Mouse (Mus musculus) CH12.LX (cell line): ENCODE data around the gene Myrip. TPM values are rescaled to one million over a fixed set of nuclear protein-coding genes. Genes with fewer than 3 reads are reported as not detected.

ENCODE experiments used
- DNase-seq: peaks from one replicate; pipeline ENCODE4 v3.0.0-alpha.2; 2013; ENCODE audit errors: extremely low read depth
- H3K27ac ChIP-seq: 2 replicates; pipeline ENCODE4 v1.5.1; 2012; ENCODE audit warnings: low read depth, mild to moderate bottlenecking, control low read depth, moderate library complexity; ENCODE audit not compliant: insufficient read depth
- H3K27me3 ChIP-seq: replicated peaks from 2 replicates; pipeline ENCODE3; 2012; ENCODE audit warnings: inconsistent platforms
- H3K36me3 ChIP-seq, 2 experiments: replicated peaks in 1 of 2; 2 replicates each; pipeline versions ENCODE3 to v1.6.1; 2012; ENCODE audit warnings: inconsistent platforms in 1 of 2, low read length in 1 of 2, mild to moderate bottlenecking in 1 of 2, mixed read lengths in 1 of 2, moderate library complexity in 1 of 2; ENCODE audit not compliant: control insufficient read depth in 1 of 2, insufficient read depth in 1 of 2
- H3K4me1 ChIP-seq, 2 experiments: 2 replicates each; pipeline ENCODE4 v1.6.1; 2012; ENCODE audit warnings: inconsistent platforms in 1 of 2, moderate library complexity in 1 of 2; ENCODE audit not compliant: insufficient read depth in 2 of 2, control insufficient read depth in 1 of 2
- H3K4me2 ChIP-seq: 2 replicates; pipeline ENCODE4 v1.6.1; 2012; ENCODE audit warnings: low read depth, mild to moderate bottlenecking, control low read depth; ENCODE audit not compliant: poor library complexity, insufficient read depth, severe bottlenecking
- H3K4me3 ChIP-seq, 3 experiments: fragments of 150-350 bp in 1 of 3; sonication (generic) in 1 of 3; replicated peaks in 1 of 3; 2 replicates each; pipeline versions ENCODE3 to v1.5.1; 2011 to 2012; ENCODE audit warnings: low read depth in 2 of 3, low read length in 2 of 3, mild to moderate bottlenecking in 2 of 3, moderate library complexity in 2 of 3, control low read depth in 1 of 3, improper control_type of control experiment in 1 of 3, inconsistent platforms in 1 of 3, mixed read lengths in 1 of 3; ENCODE audit not compliant: poor library complexity in 1 of 3
- H3K79me2 ChIP-seq: replicated peaks from 2 replicates; pipeline ENCODE4 v1.6.1; 2012; ENCODE audit warnings: mild to moderate bottlenecking, moderate library complexity; ENCODE audit not compliant: control insufficient read depth, poor library complexity, insufficient read depth, severe bottlenecking; ENCODE audit errors: extremely low read depth
- H3K9ac ChIP-seq: 2 replicates; pipeline ENCODE4 v1.6.1; 2012; ENCODE audit warnings: low read depth, mild to moderate bottlenecking, control low read depth, moderate library complexity; ENCODE audit not compliant: insufficient read depth
- H3K9me3 ChIP-seq: replicated peaks from 2 replicates; pipeline ENCODE3; 2012; ENCODE audit warnings: low read length, inconsistent platforms, mixed read lengths
- BHLHE40 ChIP-seq: IDR thresholded peaks from 2 replicates; pipeline ENCODE4 v1.6.1; 2011; ENCODE audit warnings: mild to moderate bottlenecking, low read depth, low read length, improper control_type of control experiment
- CHD1 ChIP-seq: IDR thresholded peaks from 2 replicates; pipeline ENCODE4 v1.6.1; 2012; ENCODE audit warnings: low read depth, low read length, improper control_type of control experiment, inconsistent platforms
- CHD2 ChIP-seq: IDR thresholded peaks from 2 replicates; pipeline ENCODE4 v1.6.1; 2011; ENCODE audit warnings: low read length, improper control_type of control experiment
- CTCF ChIP-seq, 2 experiments: IDR thresholded peaks in 1 of 2; conservative IDR thresholded peaks in 1 of 2; 2 replicates each; pipeline ENCODE4 v1.5.1; 2011 to 2012; ENCODE audit warnings: low read depth in 2 of 2, low read length in 2 of 2, improper control_type of control experiment in 1 of 2, inconsistent platforms in 1 of 2, mild to moderate bottlenecking in 1 of 2, moderate library complexity in 1 of 2
- E2F4 ChIP-seq: IDR thresholded peaks from 2 replicates; pipeline ENCODE4 v1.6.1; 2011; ENCODE audit warnings: low read depth, low read length, improper control_type of control experiment; ENCODE audit not compliant: insufficient replicate concordance
- ELF1 ChIP-seq: IDR thresholded peaks from 2 replicates; pipeline ENCODE4 v1.6.1; 2014; ENCODE audit warnings: low read depth, mild to moderate bottlenecking, inconsistent platforms, low read length, improper control_type of control experiment
- EP300 ChIP-seq: IDR thresholded peaks from 2 replicates; pipeline ENCODE4 v1.6.1; 2011; ENCODE audit warnings: low read length, improper control_type of control experiment
- ETS1 ChIP-seq: conservative IDR thresholded peaks from 2 replicates; pipeline ENCODE4 v1.6.1; 2012; ENCODE audit warnings: low read depth, mild to moderate bottlenecking, inconsistent platforms, low read length, improper control_type of control experiment, moderate library complexity
- GABPA ChIP-seq: IDR thresholded peaks from 2 replicates; pipeline ENCODE4 v1.6.1; 2012; ENCODE audit warnings: low read depth, low read length, improper control_type of control experiment, inconsistent platforms; ENCODE audit not compliant: insufficient replicate concordance
- HCFC1 ChIP-seq: IDR thresholded peaks from 2 replicates; pipeline ENCODE4 v1.6.1; 2012; ENCODE audit warnings: low read depth, mild to moderate bottlenecking, inconsistent platforms, low read length, improper control_type of control experiment
- IRF4 ChIP-seq: IDR thresholded peaks from 2 replicates; pipeline ENCODE4 v1.6.1; 2014; ENCODE audit warnings: low read depth, mild to moderate bottlenecking, inconsistent platforms, low read length, improper control_type of control experiment
- JUN ChIP-seq: IDR thresholded peaks from 2 replicates; pipeline ENCODE4 v1.6.1; 2011; ENCODE audit warnings: low read depth, mild to moderate bottlenecking, low read length, improper control_type of control experiment, moderate library complexity; ENCODE audit not compliant: insufficient read depth
- JUND ChIP-seq: conservative IDR thresholded peaks from 2 replicates; pipeline ENCODE4 v1.6.1; 2011; ENCODE audit warnings: low read depth, low read length, improper control_type of control experiment
- KAT2A ChIP-seq: IDR thresholded peaks from 2 replicates; pipeline ENCODE4 v1.6.1; 2012; ENCODE audit warnings: low read length, improper control_type of control experiment, inconsistent platforms; ENCODE audit not compliant: insufficient replicate concordance
- MAFK ChIP-seq: IDR thresholded peaks from 2 replicates; pipeline ENCODE4 v1.6.1; 2011; ENCODE audit warnings: low read length, improper control_type of control experiment; ENCODE audit not compliant: insufficient replicate concordance
- MAX ChIP-seq: IDR thresholded peaks from 2 replicates; pipeline ENCODE4 v1.6.1; 2011; ENCODE audit warnings: low read length, improper control_type of control experiment
- MAZ ChIP-seq: IDR thresholded peaks from 2 replicates; pipeline ENCODE4 v1.6.1; 2012; ENCODE audit warnings: low read depth, mild to moderate bottlenecking, inconsistent platforms, low read length, improper control_type of control experiment, moderate library complexity
- MEF2A ChIP-seq: IDR thresholded peaks from 2 replicates; pipeline ENCODE4 v1.6.1; 2014; ENCODE audit warnings: low read depth, mild to moderate bottlenecking, inconsistent platforms, low read length, improper control_type of control experiment, borderline replicate concordance
- MXI1 ChIP-seq: IDR thresholded peaks from 2 replicates; pipeline ENCODE4 v1.6.1; 2011; ENCODE audit warnings: mild to moderate bottlenecking, low read depth, low read length, improper control_type of control experiment
- MYC ChIP-seq: IDR thresholded peaks from 2 replicates; pipeline ENCODE4 v1.6.1; 2011; ENCODE audit warnings: low read depth, mild to moderate bottlenecking, improper control_type of control experiment, low read length
- NRF1 ChIP-seq: IDR thresholded peaks from 2 replicates; pipeline ENCODE4 v1.6.1; 2014; ENCODE audit warnings: low read depth, mild to moderate bottlenecking, inconsistent platforms, low read length, improper control_type of control experiment, moderate library complexity
- POLR2A ChIP-seq: IDR thresholded peaks from 2 replicates; pipeline ENCODE4 v1.6.1; 2011; ENCODE audit warnings: low read depth, mild to moderate bottlenecking, improper control_type of control experiment, low read length
- RAD21 ChIP-seq: IDR thresholded peaks from 2 replicates; pipeline ENCODE4 v1.6.1; 2011; ENCODE audit warnings: low read depth, mild to moderate bottlenecking, low read length, improper control_type of control experiment, moderate library complexity
- RCOR1 ChIP-seq: conservative IDR thresholded peaks from 2 replicates; pipeline ENCODE4 v1.6.1; 2012; ENCODE audit warnings: low read depth, mild to moderate bottlenecking, inconsistent platforms, low read length, improper control_type of control experiment
- SIN3A ChIP-seq: IDR thresholded peaks from 2 replicates; pipeline ENCODE4 v1.6.1; 2012; ENCODE audit warnings: low read length, improper control_type of control experiment, inconsistent platforms
- SMC3 ChIP-seq: IDR thresholded peaks from 2 replicates; pipeline ENCODE4 v1.6.1; 2011; ENCODE audit warnings: low read depth, low read length, improper control_type of control experiment
- TBP ChIP-seq: conservative IDR thresholded peaks from 2 replicates; pipeline ENCODE4 v1.6.1; 2011; ENCODE audit warnings: low read depth, low read length, improper control_type of control experiment
- TCF12 ChIP-seq: IDR thresholded peaks from 2 replicates; pipeline ENCODE4 v1.6.1; 2014; ENCODE audit warnings: low read depth, mild to moderate bottlenecking, inconsistent platforms, low read length, improper control_type of control experiment
- UBTF ChIP-seq: IDR thresholded peaks from 2 replicates; pipeline ENCODE4 v1.6.1; 2012; ENCODE audit warnings: low read depth, mild to moderate bottlenecking, inconsistent platforms, low read length, improper control_type of control experiment, moderate library complexity
- USF1 ChIP-seq: IDR thresholded peaks from 2 replicates; pipeline ENCODE4 v1.6.1; 2014; ENCODE audit warnings: low read depth, mild to moderate bottlenecking, inconsistent platforms, low read length, improper control_type of control experiment
- USF2 ChIP-seq: conservative IDR thresholded peaks from 2 replicates; pipeline ENCODE4 v1.6.1; 2011; ENCODE audit warnings: low read depth, low read length, improper control_type of control experiment
- ZKSCAN1 ChIP-seq: IDR thresholded peaks from 2 replicates; pipeline ENCODE4 v1.6.1; 2012; ENCODE audit warnings: low read depth, inconsistent platforms, low read length, improper control_type of control experiment, borderline replicate concordance
- ZMIZ1 ChIP-seq: IDR thresholded peaks from 2 replicates; pipeline ENCODE4 v1.6.1; 2012; ENCODE audit warnings: low read depth, mild to moderate bottlenecking, inconsistent platforms, low read length, improper control_type of control experiment
- ZNF384 ChIP-seq: IDR thresholded peaks from 2 replicates; pipeline ENCODE4 v1.6.1; 2012; ENCODE audit warnings: low read depth, low read length, improper control_type of control experiment, inconsistent platforms
- dilution Hi-C: fragments of 300-500 bp; cut with MboI; formaldehyde crosslinking; loops from 2 replicates; pipeline ENCODE4 v1.14.3; 2020; ENCODE audit warnings: low sequenced_read_pairs; ENCODE audit not compliant: extremely low pct_unique_long_range_greater_than_20kb, extremely low pct_ligation_motif_present
- in situ Hi-C: fragments of 300-500 bp; cut with MboI; formaldehyde crosslinking; loops from 3 replicates; pipeline ENCODE4 v1.14.3; 2019; ENCODE audit warnings: low sequenced_read_pairs, low pct_ligation_motif_present, low pct_unique_long_range_greater_than_20kb, mixed read lengths
- polyA plus RNA-seq: library from polyadenylated mRNA; unstranded; fragments of >175 nt; gene quantifications from 2 replicates; pipeline ENCODE4 v1.2.1, GENCODE M21; 2012; ENCODE audit warnings: low read depth; ENCODE audit not compliant: insufficient read length
- total RNA-seq, 2 experiments: library from RNA; depleted of rRNA; stranded (reverse); fragments of 300-350 nt in 1 of 2; fragments of >200 nt in 1 of 2; gene quantifications; 2 replicates each; pipeline ENCODE4 v1.2.3; 2012 to 2014

Myrip gene
- total and polyA plus RNA-seq, 3 experiments, result not detected

GRCm38 (mm10) chr9:120339975-120340695 is 38.8 kb downstream of the Myrip start (continued):
- TF ChIP-seq MEF2A, result peak; percentile 63
- peak; percentile 64 for TF ChIP-seq BHLHE40
- peak; percentile 47; the same call in 1 of the 2 replicates for TF ChIP-seq MYC
- TF ChIP-seq CHD2, result peak; percentile 80
- peak; percentile 65; the same call in 1 of the 2 replicates for TF ChIP-seq ELF1

- no peaks in the 10 kb centered on the region for H3K27me3 ChIP-seq
- no peak overlapping the region for H3K9ac ChIP-seq
- TF ChIP-seq ZKSCAN1 (no peak), TBP (no peak), CTCF (conservative IDR thresholded peaks at IDR 0.05 in 1 of 2, IDR thresholded peaks at IDR 0.05 in 1 of 2; ENCODE audit: low read depth in 2 of 2, low read length in 2 of 2) (no peak), TCF12 (peak; percentile 97), CHD1 (no peak), RCOR1 (no peak), GABPA (no peak), BHLHE40 (peak; percentile 88), RAD21 (no peak; the same call in 1 of the 2 replicates), JUND (0 out of 2 replicates have a peak, but pooled peaks have one; percentile 26), HCFC1 (no peak), SIN3A (peak; percentile 48), SMC3 (peak; percentile 2; the same call in 1 of the 2 replicates), USF1 (no peak), MAZ (peak; percentile 38; the same call in 1 of the 2 replicates), E2F4 (no peak), MXI1 (0 out of 2 replicates have a peak, but pooled peaks have one; percentile 35), ETS1 (peak; percentile 73), ZMIZ1 (no peak), MEF2A (peak; percentile 48; the same call in 1 of the 2 replicates), NRF1 (peak; percentile 35), UBTF (0 out of 2 replicates have a peak, but pooled peaks have one; percentile 50), USF2 (no peak), ZNF384 (no peak), MAFK (0 out of 2 replicates have a peak, but pooled peaks have one; percentile 22), POLR2A (no peak), IRF4 (peak; percentile 73), KAT2A (no peak), EP300 (peak; percentile 84), JUN (no peak), MAX (peak; percentile 78)
- no peak overlapping the region for H3K4me3 ChIP-seq
- H3K27ac ChIP-seq, result peak overlapping the region; percentile 21; the same call in 1 of the 2 replicates
- dilution Hi-C loops (no loop called here), in situ Hi-C loops (no loop called here)
- H3K36me3 ChIP-seq, result no peaks in the 10 kb centered on the region
- H3K79me2 ChIP-seq, result no peaks in the 10 kb centered on the region
- no peaks in the 10 kb centered on the region for H3K9me3 ChIP-seq
- DNase-seq, result peak; percentile 63
- H3K4me1 ChIP-seq, result peaks cover 38 to 87% of the 10 kb centered on the region in 2 experiments
- no peak overlapping the region; the same call in 1 of the 2 replicates for H3K4me2 ChIP-seq
Observed at GRCm38 (mm10) chr9:120343123-120343790, 41.9 kb downstream of the Myrip start.
